Mouse (Mus musculus): ENCODE measurements at regions not wholly inside any gene's neighbourhood (a gene's known extent, or its start where the extent isn't known, plus 50 kb on each side); places are given as distances from the start of the nearest gene placed in this dataset.

GRCm38 (mm10) chr12:92291490-92291889 is 442.5 kb upstream of the Sel1l start:
- DNase-seq = no peak

GRCm38 (mm10) chr12:92285511-92285910 is 436.6 kb upstream of the Sel1l start:
- no peak for DNase-seq

- no peak for DNase-seq
Measured at GRCm38 (mm10) chr12:92280470-92280869, 431.5 kb upstream of the Sel1l start.

GRCm38 (mm10) chr12:92251962-92252361 is 403.0 kb upstream of the Sel1l start:
- no peak for DNase-seq

GRCm38 (mm10) chr12:92246790-92247451 is 398.0 kb upstream of the Sel1l start:
- no peak for DNase-seq

- no peak for DNase-seq
Measured at GRCm38 (mm10) chr12:92239956-92240699, 391.2 kb upstream of the Sel1l start.

GRCm38 (mm10) chr12:92233650-92234408 is 384.9 kb upstream of the Sel1l start:
- DNase-seq = no peak

- DNase-seq = no peak
Measured at GRCm38 (mm10) chr12:92228585-92228984, 379.6 kb upstream of the Sel1l start.

GRCm38 (mm10) chr12:92203351-92203750 is 354.4 kb upstream of the Sel1l start:
- DNase-seq = no peak

- no peak for DNase-seq
Measured at GRCm38 (mm10) chr12:92200602-92201001, 351.6 kb upstream of the Sel1l start.

GRCm38 (mm10) chr12:92198738-92199477 is 350.0 kb upstream of the Sel1l start:
- DNase-seq = no peak

- no peak for DNase-seq
Measured at GRCm38 (mm10) chr12:92193934-92194685, 345.2 kb upstream of the Sel1l start.

GRCm38 (mm10) chr12:92193199-92193933 is 344.4 kb upstream of the Sel1l start:
- no peak for DNase-seq

GRCm38 (mm10) chr12:92189022-92189421 is 340.1 kb upstream of the Sel1l start:
- no peak for DNase-seq

- no peak for DNase-seq
Measured at GRCm38 (mm10) chr12:92187133-92187482, 338.2 kb upstream of the Sel1l start.

GRCm38 (mm10) chr12:92186448-92187132 is 337.6 kb upstream of the Sel1l start:
- DNase-seq = no peak

- no peak for DNase-seq
Measured at GRCm38 (mm10) chr12:92179292-92179691, 330.3 kb upstream of the Sel1l start.

GRCm38 (mm10) chr12:92156726-92157125 is 307.8 kb upstream of the Sel1l start:
- peak; percentile 28 to 46 for DNase-seq

GRCm38 (mm10) chr12:92152922-92153235 is 303.9 kb upstream of the Sel1l start:
- no peak for DNase-seq

- DNase-seq = peak in 1 of 2 experiments; percentile 3
Measured at GRCm38 (mm10) chr12:92152043-92152921, 303.3 kb upstream of the Sel1l start.

All from cerebellum, postnatal 25 days (tissue).